9 mouse cellular contexts compared by ENCODE assay signal in genomic region chr12:112155218-112156051, GRCm38 (mm10). TPM values are rescaled to one million over a fixed set of nuclear protein-coding genes. Genes with fewer than 3 reads are reported as not detected.
DNase-seq lines count a peak whose midpoint lies in the region.
"Had no signal": no experiment of that assay in that cellular context is flagged by ENCODE, and none has a peak within 500 bp of the region (broad histone marks: within the 10 kb centered on the region; RNA-seq: fewer than 3 reads in every experiment).

No protein-coding gene starts in this region.

- DNase-seq in gastrocnemius, postnatal 25 days: peak; percentile 24
- DNase-seq in gastrocnemius, postnatal 14 days: no peak
- peak; percentile 67 for DNase-seq in heart, adult 8-10 months (ENCODE audit: low spot score)
- peak; percentile 58 for DNase-seq in kidney, adult 18-20 months
- peak; percentile 58 for DNase-seq in lung, postnatal 14 days
- no peak for DNase-seq in right cerebral cortex, adult 2 months (ENCODE audit: low spot score in 2 of 2)
- no peak for DNase-seq in testis, postnatal 14 days (ENCODE audit: low spot score)
- DNase-seq in left cerebral cortex, postnatal 14 days (ENCODE audit: low spot score in 2 of 2): no peak
- DNase-seq: liver, embryonic 13.5 days had no signal

- intact Hi-C loops in gastrocnemius, postnatal 14 days (cut with DNase I; ENCODE audit: low total_unique reads): no loop called here
- intact Hi-C loops in left cerebral cortex, postnatal 14 days (cut with DNase I): no loop called here

RNA-seq across cellular contexts. Expression of gene Kif26a, which starts 9.4 kb away (rescaled TPM):
- 1 to 10 TPM; 5.3 to 5.5 TPM for total RNA-seq in gastrocnemius, postnatal 25 days (2021)
- total RNA-seq in gastrocnemius, postnatal 14 days (2021): 1 to 10 TPM; 8.2 to 8.6 TPM
- total RNA-seq in heart, adult 8-10 months (2022): 10 to 100 TPM in 3 of 4 experiments, 1 to 10 TPM in 1; 9.2 to 13.4 (median 12.3) TPM
- 1 to 10 TPM; 5.8 to 8.1 TPM for total RNA-seq in left cerebral cortex, postnatal 14 days (2021)

RNA-seq across cellular contexts. Expression of gene Aspg, which starts 49.0 kb away (rescaled TPM):
- not detected for total RNA-seq in gastrocnemius, postnatal 25 days (2021)
- total RNA-seq in gastrocnemius, postnatal 14 days (2021): not detected
- total RNA-seq in heart, adult 8-10 months (2022): under 1 TPM in 2 of 4 experiments, not detected in 2; 0.44 to 0.62 TPM
- total RNA-seq in left cerebral cortex, postnatal 14 days (2021): 1 to 10 TPM; 1.9 to 4.7 TPM

Comparison
In these comparisons a context has a peak if more than half of its experiments do, and no peak if none do; other contexts are left out.
1. DNase-seq: peak in gastrocnemius, postnatal 25 days (single experiment), heart, adult 8-10 months (single experiment), kidney, adult 18-20 months (single experiment) and lung, postnatal 14 days (single experiment); none in gastrocnemius, postnatal 14 days (single experiment), right cerebral cortex, adult 2 months (0 of 2), testis, postnatal 14 days (single experiment) and left cerebral cortex, postnatal 14 days (0 of 2).